Mouse (Mus musculus) kidney, adult 11 months (tissue): Measurements from ENCODE around the gene Tax1bp1.

Experiments used
- DNase-seq: peaks from one replicate; pipeline ENCODE4 v3.0.0; 2022

Gene Tax1bp1

GRCm38 (mm10) chr6:52707815-52708214 lies 5.7 kb upstream of the Tax1bp1 start:
- no peak for DNase-seq

- DNase-seq: no peak
Observed at GRCm38 (mm10) chr6:52712563-52712962, 966 bp upstream of the Tax1bp1 start.

GRCm38 (mm10) chr6:52713897-52714509 lies 474 bp downstream of the Tax1bp1 start:
- peak; percentile 83 for DNase-seq

GRCm38 (mm10) chr6:52717493-52718192 lies 4.1 kb downstream of the Tax1bp1 start:
- no peak for DNase-seq

- DNase-seq: peak; percentile 16
Observed at GRCm38 (mm10) chr6:52724805-52725439, 11.4 kb downstream of the Tax1bp1 start.

GRCm38 (mm10) chr6:52730338-52730737 lies 16.8 kb downstream of the Tax1bp1 start:
- DNase-seq: no peak

GRCm38 (mm10) chr6:52734630-52735029 lies 21.1 kb downstream of the Tax1bp1 start:
- no peak for DNase-seq

- DNase-seq: no peak
Observed at GRCm38 (mm10) chr6:52752832-52753231, 39.3 kb downstream of the Tax1bp1 start.

- DNase-seq: no peak
Observed at GRCm38 (mm10) chr6:52765206-52765605, 51.7 kb downstream of the Tax1bp1 start.

- DNase-seq: no peak
Observed at GRCm38 (mm10) chr6:52770789-52771188, 57.3 kb downstream of the Tax1bp1 start.

- no peak for DNase-seq
Observed at GRCm38 (mm10) chr6:52773132-52773531, 59.6 kb downstream of the Tax1bp1 start.

- no peak for DNase-seq
Observed at GRCm38 (mm10) chr6:52775350-52775749, 61.8 kb downstream of the Tax1bp1 start.

- DNase-seq: no peak
Observed at GRCm38 (mm10) chr6:52775956-52776355, 62.4 kb downstream of the Tax1bp1 start.

- DNase-seq: no peak
Observed at GRCm38 (mm10) chr6:52777034-52777433, 63.5 kb downstream of the Tax1bp1 start.

GRCm38 (mm10) chr6:52778523-52778922 lies 65.0 kb downstream of the Tax1bp1 start:
- DNase-seq: no peak

- DNase-seq: no peak
Observed at GRCm38 (mm10) chr6:52779546-52779945, 66.0 kb downstream of the Tax1bp1 start.

GRCm38 (mm10) chr6:52790316-52790715 lies 76.8 kb downstream of the Tax1bp1 start:
- no peak for DNase-seq

GRCm38 (mm10) chr6:52790781-52791180 lies 77.3 kb downstream of the Tax1bp1 start:
- no peak for DNase-seq

GRCm38 (mm10) chr6:52792455-52792854 lies 78.9 kb downstream of the Tax1bp1 start:
- DNase-seq: no peak

- DNase-seq: no peak
Observed at GRCm38 (mm10) chr6:52795029-52795841, 81.7 kb downstream of the Tax1bp1 start.

- peak; percentile 11 for DNase-seq
Observed at GRCm38 (mm10) chr6:52796035-52796598, 82.6 kb downstream of the Tax1bp1 start.

- DNase-seq: no peak
Observed at GRCm38 (mm10) chr6:52796691-52797090, 83.2 kb downstream of the Tax1bp1 start.

- DNase-seq: no peak
Observed at GRCm38 (mm10) chr6:52797252-52797800, 83.8 kb downstream of the Tax1bp1 start.
